Comparison of ENCODE assay signal across 8 mouse cellular contexts in the genomic region with DNA sequence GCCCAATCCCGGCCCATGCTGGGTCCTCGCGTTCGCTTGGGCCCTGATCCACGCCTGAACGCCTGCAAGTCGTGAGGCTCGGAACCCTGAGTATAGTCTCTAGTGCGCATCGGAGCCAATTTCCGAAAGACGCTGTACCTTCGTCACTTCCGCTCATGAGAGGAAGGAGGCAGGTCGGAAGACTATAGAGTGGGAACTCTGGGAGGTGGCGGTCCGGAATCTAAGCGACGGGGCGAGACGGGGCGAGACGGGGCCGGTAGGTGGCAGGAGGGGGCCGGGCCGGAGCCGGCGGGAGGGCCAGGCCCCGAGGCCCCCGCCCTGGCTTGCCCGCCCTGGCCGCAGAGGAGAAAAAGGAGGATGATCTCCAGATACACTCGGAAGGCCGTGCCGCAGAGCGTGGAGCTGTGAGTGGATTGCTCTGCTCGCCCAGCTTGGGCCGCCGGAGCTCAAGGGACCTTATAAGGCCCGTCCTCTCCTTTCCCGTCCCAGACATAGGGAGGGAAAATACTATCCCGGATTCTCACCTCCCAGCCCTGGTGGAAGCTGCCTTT. TPM values are rescaled to one million over a fixed set of nuclear protein-coding genes. Genes with fewer than 3 reads are reported as not detected.
A peak's percentile ranks its signal among the peaks of the same experiment; 100 is the strongest.
DNase-seq lines count a peak whose midpoint lies in the region; ATAC-seq and TF ChIP-seq lines count a peak whose summit lies in the region.

A gene (minus strand): TSS at position 131 of the 551 bp plus-strand sequence.
A gene (plus strand): TSS at position 172 of the 551 bp plus-strand sequence.

- peaks cover 15% of the 10 kb centered on the region for H3K36me3 ChIP-seq in C2C12 (ENCODE audit: control insufficient read depth, insufficient read depth)
- peaks cover 35% of the 10 kb centered on the region for H3K36me3 ChIP-seq in erythroblast, embryonic 14.5 days (ENCODE audit: control insufficient read depth)
- H3K36me3 ChIP-seq in heart, embryonic 11.5 days (ENCODE audit: control insufficient read depth, insufficient read depth, low read length) = peaks cover 4% of the 10 kb centered on the region; the same call in 1 of the 2 replicates
- H3K36me3 ChIP-seq in kidney, embryonic 16.5 days (ENCODE audit: insufficient read depth, low read length) = peaks cover 13% of the 10 kb centered on the region
- H3K36me3 ChIP-seq in liver, adult 2 months (ENCODE audit: control insufficient read depth, insufficient read depth, low read length) = peaks cover 7% of the 10 kb centered on the region
- peaks cover 5% of the 10 kb centered on the region for H3K36me3 ChIP-seq in myocyte (ENCODE audit: control insufficient read depth, insufficient read depth)
- no peaks in the 10 kb centered on the region; the same call in 1 of the 2 replicates for H3K36me3 ChIP-seq in splenic B cell, adult 2 months (ENCODE audit: control insufficient read depth, insufficient read depth, low read length, poor library complexity, severe bottlenecking)

- H3K27ac ChIP-seq in heart, embryonic 11.5 days (ENCODE audit: low read depth, low read length) = peak within 1 kb of the TSS; percentile 88
- peak within 1 kb of the TSS; percentile 93 for H3K27ac ChIP-seq in kidney, embryonic 16.5 days (ENCODE audit: low read length)
- H3K27ac ChIP-seq in liver, adult 2 months (replicated peaks; ENCODE audit: insufficient read depth, low read depth, low read length) = peak within 1 kb of the TSS; percentile 71

- peak; percentile 24 for TF ChIP-seq CTCF in C2C12 (IDR thresholded peaks at IDR 0.05; ENCODE audit: control insufficient read depth, insufficient read depth, insufficient read length)
- TF ChIP-seq CTCF in brain, embryonic 14.5 days (IDR thresholded peaks at IDR 0.05; ENCODE audit: borderline replicate concordance, extremely low read depth, insufficient read depth, insufficient read length) = peak; percentile 37; the same call in 1 of the 2 replicates
- peak; percentile 32; the same call in 1 of the 2 replicates for TF ChIP-seq CTCF in liver, adult 2 months (IDR thresholded peaks at IDR 0.05; ENCODE audit: low read depth, low read length)

- H3K4me2 ChIP-seq in heart, embryonic 11.5 days = peak within 1 kb of the TSS; percentile 85
- H3K4me2 ChIP-seq in kidney, embryonic 16.5 days (replicated peaks; ENCODE audit: low read depth, low read length) = peak within 1 kb of the TSS; percentile 77
- peak within 1 kb of the TSS; percentile 99 for H3K4me2 ChIP-seq in myocyte (ENCODE audit: low read depth)

- H3K27me3 ChIP-seq in C2C12 (ENCODE audit: control insufficient read depth, insufficient read depth, insufficient read length) (no peaks in the 10 kb centered on the region), myocyte (ENCODE audit: control insufficient read depth, insufficient read depth, insufficient read length) (no peaks in the 10 kb centered on the region)
- H3K27me3 ChIP-seq in erythroblast, embryonic 14.5 days (ENCODE audit: control insufficient read depth) = no peaks in the 10 kb centered on the region
- no peaks in the 10 kb centered on the region for H3K27me3 ChIP-seq in heart, embryonic 11.5 days (ENCODE audit: control insufficient read depth, insufficient read depth, low read length)
- H3K27me3 ChIP-seq in kidney, embryonic 16.5 days (ENCODE audit: insufficient read depth, low read length) = no peaks in the 10 kb centered on the region
- no peaks in the 10 kb centered on the region for H3K27me3 ChIP-seq in liver, adult 2 months (ENCODE audit: control insufficient read depth, insufficient read depth, low read length)
- no peaks in the 10 kb centered on the region for H3K27me3 ChIP-seq in splenic B cell, adult 2 months (ENCODE audit: control insufficient read depth, insufficient read depth, low read length, poor library complexity, severe bottlenecking)

- DNase-seq in brain, embryonic 14.5 days (ENCODE audit: low read depth) = peak; percentile 99
- peak; percentile 95 for DNase-seq in liver, adult 2 months (ENCODE audit: extremely low read depth, low read depth, low spot score)
- peak; percentile 97 for DNase-seq in splenic B cell, adult 2 months (ENCODE audit: low read depth, low spot score)

- H3K4me3 ChIP-seq in C2C12 (ENCODE audit: insufficient read depth, poor library complexity, severe bottlenecking) (peak within 1 kb of the TSS; percentile 60), myocyte (peak within 1 kb of the TSS; percentile 74)
- H3K4me3 ChIP-seq in erythroblast, embryonic 14.5 days (replicated peaks) = peak within 1 kb of the TSS; percentile 97
- H3K4me3 ChIP-seq in heart, embryonic 11.5 days (ENCODE audit: low read depth, low read length) = peak within 1 kb of the TSS; percentile 64
- peak within 1 kb of the TSS; percentile 72 for H3K4me3 ChIP-seq in kidney, embryonic 16.5 days (ENCODE audit: low read length)
- peak within 1 kb of the TSS; percentile 93 for H3K4me3 ChIP-seq in liver, adult 2 months (ENCODE audit: insufficient read depth, low read depth, low read length)

- peak within 1 kb of the TSS; percentile 90 for H3ac ChIP-seq in C2C12 (ENCODE audit: control insufficient read depth, insufficient read length, low read depth)
- peak within 1 kb of the TSS; percentile 49 for H3ac ChIP-seq in myocyte (ENCODE audit: control insufficient read depth, insufficient read length)

- TF ChIP-seq POLR2A in brain, embryonic 14.5 days (IDR thresholded peaks at IDR 0.05; ENCODE audit: borderline replicate concordance, extremely low read depth, insufficient read depth, insufficient read length, poor library complexity, severe bottlenecking) = peak; percentile 82
- TF ChIP-seq POLR2A in liver, adult 2 months (IDR thresholded peaks at IDR 0.05; ENCODE audit: extremely low read depth, insufficient read depth, low read length) = 0 out of 2 replicates have a peak, but pooled peaks have one; percentile 16
- peak; percentile 72 for TF ChIP-seq POLR2A in myocyte (IDR thresholded peaks at IDR 0.05; ENCODE audit: insufficient read length, low read depth)

- H3K4me1 ChIP-seq in erythroblast, embryonic 14.5 days (ENCODE audit: control insufficient read depth) = peaks cover 37% of the 10 kb centered on the region
- peaks cover 11% of the 10 kb centered on the region for H3K4me1 ChIP-seq in heart, embryonic 11.5 days (ENCODE audit: control insufficient read depth, insufficient read depth, low read length)
- H3K4me1 ChIP-seq in kidney, embryonic 16.5 days (ENCODE audit: insufficient read depth, low read length) = peaks cover 18% of the 10 kb centered on the region
- H3K4me1 ChIP-seq in liver, adult 2 months (ENCODE audit: control insufficient read depth, insufficient read depth, low read length) = peaks cover 11% of the 10 kb centered on the region

- H3K79me3 ChIP-seq in C2C12 (ENCODE audit: low read depth) = peaks cover 32% of the 10 kb centered on the region

- H3K9me3 ChIP-seq in erythroblast, embryonic 14.5 days (ENCODE audit: control insufficient read depth, low read length) = no peaks in the 10 kb centered on the region
- H3K9me3 ChIP-seq in heart, embryonic 11.5 days (replicated peaks; ENCODE audit: control insufficient read depth, low read length) = no peaks in the 10 kb centered on the region
- H3K9me3 ChIP-seq in kidney, embryonic 16.5 days (ENCODE audit: low read length) = no peaks in the 10 kb centered on the region

- WGBS in heart, embryonic 11.5 days (ENCODE audit: insufficient replicate concordance) = under 1% methylated on average over 41 of the region's 42 CpGs
- WGBS in kidney, embryonic 16.5 days = 1% methylated on average over 42 of the region's 42 CpGs
- WGBS in liver, adult 2 months = under 1% methylated on average over 42 of the region's 42 CpGs

- ATAC-seq in heart, embryonic 11.5 days (replicated peaks; ENCODE audit: insufficient number of reproducible peaks, low FRiP score, low TSS enrichment) = peak; percentile 97
- peak; percentile 99 for ATAC-seq in kidney, embryonic 16.5 days (ENCODE audit: low FRiP score, low TSS enrichment)

- peak within 1 kb of the TSS; percentile 87 for H3K9ac ChIP-seq in heart, embryonic 11.5 days (ENCODE audit: low read depth, low read length)
- H3K9ac ChIP-seq in kidney, embryonic 16.5 days (replicated peaks; ENCODE audit: low read length) = peak within 1 kb of the TSS; percentile 98
- peak within 1 kb of the TSS; percentile 90 for H3K9ac ChIP-seq in liver, adult 2 months (ENCODE audit: low read depth, low read length)

- H3K79me2 ChIP-seq in C2C12 (ENCODE audit: control insufficient read depth, insufficient read depth) (peaks cover 56% of the 10 kb centered on the region), myocyte (ENCODE audit: control insufficient read depth, insufficient read depth) (peaks cover 25% of the 10 kb centered on the region)
- H3K79me2 ChIP-seq in liver, adult 2 months (ENCODE audit: control insufficient read depth, insufficient read depth, low read length) = peaks cover 5% of the 10 kb centered on the region; the same call in 1 of the 2 replicates

TF ChIP-seq in C2C12, 6 proteins besides CTCF, POLR2A, EP300 and RAD21:
- TF ChIP-seq MAX (IDR thresholded peaks at IDR 0.05) (peak; percentile 93), MYOG (IDR thresholded peaks at IDR 0.05; ENCODE audit: control insufficient read depth, extremely low read depth, insufficient read length) (no peak)
TF ChIP-seq in C2C12: peak in this region for 1.

TF ChIP-seq in myocyte, 11 proteins besides CTCF, POLR2A, EP300 and RAD21 (continues in another document):
- TF ChIP-seq POLR2AphosphoS2 (IDR thresholded peaks at IDR 0.05; ENCODE audit: insufficient read length, low read depth) (peak; percentile 59), E2F4 (IDR thresholded peaks at IDR 0.05; ENCODE audit: insufficient read depth) (peak; percentile 46), USF1 (IDR thresholded peaks at IDR 0.05; ENCODE audit: low read depth) (no peak), MYOD1 (IDR thresholded peaks at IDR 0.05; ENCODE audit: control insufficient read depth in 1 of 3, insufficient read length in 2 of 3, low read depth in 2 of 3) (no peak), MAX (IDR thresholded peaks at IDR 0.05; ENCODE audit: low read depth) (peak; percentile 85)

RNA-seq across cellular contexts. Expression of the first gene that starts in this region (rescaled TPM):
- polyA plus RNA-seq in C2C12 (2012; fragmentation: generic; extraction: Trizol) (28.6 TPM), myocyte (2012; fragmentation: generic; extraction: Trizol) (27.0 TPM)
- polyA plus RNA-seq in brain, embryonic 14.5 days (2012; rRNA removed) = 37.6 and 38.1 TPM in 2 replicates
- 1.2 and 2.3 TPM in 2 replicates for polyA plus RNA-seq in erythroblast, embryonic 14.5 days (2012)
- 39.6 and 43.7 TPM in 2 replicates for polyA plus RNA-seq in heart, embryonic 11.5 days (2014; fragmentation: Nextera tagmentation; extraction: Ambion mirVana)
- polyA plus RNA-seq in kidney, embryonic 16.5 days (2015; fragmentation: Nextera tagmentation; extraction: Ambion mirVana) = 60.9 and 61.9 TPM in 2 replicates
- 16.7 and 17.5 TPM in 2 replicates for total RNA-seq in liver, adult 2 months (2014; rRNA removed)
- 13.6 and 14.9 TPM in 2 replicates for polyA plus RNA-seq in liver, adult 2 months (2012; rRNA removed)

RNA-seq across cellular contexts. Expression of the second gene that starts in this region (rescaled TPM):
- polyA plus RNA-seq in C2C12 (2012; fragmentation: generic; extraction: Trizol) = 17.7 TPM
- polyA plus RNA-seq in brain, embryonic 14.5 days (2012; rRNA removed) = 54.0 and 59.6 TPM in 2 replicates
- polyA plus RNA-seq in erythroblast, embryonic 14.5 days (2012) = 1.1 TPM in 2 replicates
- polyA plus RNA-seq in heart, embryonic 11.5 days (2014; fragmentation: Nextera tagmentation; extraction: Ambion mirVana) = 27.5 and 33.2 TPM in 2 replicates
- 36.9 TPM in 2 replicates for polyA plus RNA-seq in kidney, embryonic 16.5 days (2015; fragmentation: Nextera tagmentation; extraction: Ambion mirVana)
- total RNA-seq in liver, adult 2 months (2014; rRNA removed) = 20.8 and 24.8 TPM in 2 replicates
- polyA plus RNA-seq in liver, adult 2 months (2012; rRNA removed) = 14.6 and 17.5 TPM in 2 replicates
- 11.5 TPM for polyA plus RNA-seq in myocyte (2012; fragmentation: generic; extraction: Trizol)

Comparison
In these comparisons a context has a peak if more than half of its experiments do, and no peak if none do; other contexts are left out.
1. Peak in every context shown above with its lines: DNase-seq, ATAC-seq, H3K4me3 ChIP-seq and H3K27ac ChIP-seq.
2. POLR2A ChIP-seq: peak in every context shown above with its lines; median percentile 82 in brain, embryonic 14.5 days; 72 in myocyte; 16 in liver, adult 2 months.